Mouse (Mus musculus): Measurements from ENCODE around the gene Il17rd. TPM values are rescaled to one million over a fixed set of nuclear protein-coding genes. Genes with fewer than 3 reads are reported as not detected.

Il17rd gene
- polyA plus RNA-seq, 1 experiment, result not detected

DNA sequence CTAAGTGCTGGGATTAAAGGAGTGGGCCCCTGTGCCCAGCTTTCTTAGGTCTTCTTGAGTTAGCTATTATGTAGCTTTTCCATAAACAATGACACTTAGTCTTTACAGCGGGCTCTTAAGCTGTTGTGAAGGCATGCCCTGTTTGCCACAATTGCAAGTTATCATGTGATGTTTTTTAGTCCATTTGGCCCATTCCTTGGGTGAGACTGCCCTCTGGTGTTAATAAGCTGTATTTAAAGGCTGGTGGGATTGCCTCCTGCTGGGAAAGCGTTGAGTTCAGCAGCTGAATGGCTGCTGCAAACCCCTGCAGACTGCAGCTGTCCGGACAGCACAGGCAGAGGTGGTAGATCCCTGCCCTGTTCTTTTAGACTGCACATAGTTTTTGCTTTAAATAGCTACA, 58.0 kb downstream of the Il17rd start:
- 0 out of 2 replicates have a peak, but pooled peaks have one; percentile 29 for TF ChIP-seq CTCF (IDR thresholded peaks at IDR 0.05; ENCODE audit: insufficient read depth, low read depth, low read length)
- no peak for TF ChIP-seq POLR2A (IDR thresholded peaks at IDR 0.05; ENCODE audit: insufficient read depth, low read depth, low read length)
- WGBS, result 6% methylated on average over 3 of the region's 3 CpGs
- no peaks in the 10 kb centered on the region for H3K4me1 ChIP-seq (ENCODE audit: control insufficient read depth, insufficient read depth, low read length)
- H3K27ac ChIP-seq (ENCODE audit: insufficient read depth, low read depth, low read length), result no peak overlapping the region
- H3K4me3 ChIP-seq (ENCODE audit: insufficient read depth, low read depth, low read length), result no peak overlapping the region

DNA sequence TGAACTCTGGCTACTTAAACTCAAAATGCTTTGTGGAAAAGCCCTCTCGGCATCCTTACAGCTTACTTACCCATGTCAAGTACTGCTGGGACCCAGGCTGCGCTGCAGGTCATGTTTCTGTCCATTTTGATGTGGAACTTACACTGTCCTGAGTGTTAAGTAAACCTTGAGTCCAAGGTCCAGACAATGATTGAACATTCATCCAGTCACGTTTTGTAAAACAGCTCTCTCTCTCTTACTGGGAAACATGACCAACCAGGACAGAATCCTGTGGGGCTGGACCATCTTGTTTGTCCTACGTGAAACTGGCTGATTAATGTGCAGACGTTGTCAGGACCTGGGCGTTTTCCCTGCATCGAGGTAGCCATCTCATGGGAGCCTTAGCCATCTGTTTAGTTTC, 63.0 kb downstream of the Il17rd start:
- no peak overlapping the region for H3K27ac ChIP-seq (ENCODE audit: insufficient read depth, low read depth, low read length)
- no peak for TF ChIP-seq POLR2A (IDR thresholded peaks at IDR 0.05; ENCODE audit: insufficient read depth, low read depth, low read length)
- no peak for TF ChIP-seq CTCF (IDR thresholded peaks at IDR 0.05; ENCODE audit: insufficient read depth, low read depth, low read length)
- 86% methylated on average over 7 of the region's 7 CpGs for WGBS
- H3K4me1 ChIP-seq (ENCODE audit: control insufficient read depth, insufficient read depth, low read length), result peaks cover 3% of the 10 kb centered on the region; the same call in 1 of the 2 replicates
- no peak overlapping the region for H3K4me3 ChIP-seq (ENCODE audit: insufficient read depth, low read depth, low read length)

DNA sequence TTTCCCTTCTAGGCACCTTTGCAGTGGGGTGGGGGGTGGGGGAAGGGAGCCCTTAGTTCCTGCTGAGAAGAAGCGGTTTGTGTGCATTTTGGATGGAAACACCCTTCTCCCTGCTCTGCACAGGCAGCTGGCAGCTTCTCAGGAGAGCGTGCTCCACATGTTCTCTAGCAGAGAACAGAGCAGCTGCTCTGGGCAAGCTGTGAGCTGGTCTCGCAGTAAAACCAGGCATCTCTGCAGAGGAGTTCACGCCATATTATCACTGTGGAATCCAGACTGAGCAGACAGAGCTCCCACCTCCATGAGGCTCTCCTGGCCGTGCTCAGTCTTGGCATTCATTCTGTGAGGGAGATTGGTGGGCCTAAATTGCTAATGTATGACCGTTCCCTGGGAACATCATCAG, 64.0 kb downstream of the Il17rd start:
- Histone ChIP-seq H3K4me1 (ENCODE audit: control insufficient read depth, insufficient read depth, low read length) (peaks cover 3% of the 10 kb centered on the region; the same call in 1 of the 2 replicates), H3K27ac (ENCODE audit: insufficient read depth, low read depth, low read length) (no peak overlapping the region), H3K4me3 (ENCODE audit: insufficient read depth, low read depth, low read length) (no peak overlapping the region)
- TF ChIP-seq POLR2A (IDR thresholded peaks at IDR 0.05; ENCODE audit: insufficient read depth, low read depth, low read length), result no peak
- WGBS, result 61% methylated on average over 6 of the region's 6 CpGs

DNA sequence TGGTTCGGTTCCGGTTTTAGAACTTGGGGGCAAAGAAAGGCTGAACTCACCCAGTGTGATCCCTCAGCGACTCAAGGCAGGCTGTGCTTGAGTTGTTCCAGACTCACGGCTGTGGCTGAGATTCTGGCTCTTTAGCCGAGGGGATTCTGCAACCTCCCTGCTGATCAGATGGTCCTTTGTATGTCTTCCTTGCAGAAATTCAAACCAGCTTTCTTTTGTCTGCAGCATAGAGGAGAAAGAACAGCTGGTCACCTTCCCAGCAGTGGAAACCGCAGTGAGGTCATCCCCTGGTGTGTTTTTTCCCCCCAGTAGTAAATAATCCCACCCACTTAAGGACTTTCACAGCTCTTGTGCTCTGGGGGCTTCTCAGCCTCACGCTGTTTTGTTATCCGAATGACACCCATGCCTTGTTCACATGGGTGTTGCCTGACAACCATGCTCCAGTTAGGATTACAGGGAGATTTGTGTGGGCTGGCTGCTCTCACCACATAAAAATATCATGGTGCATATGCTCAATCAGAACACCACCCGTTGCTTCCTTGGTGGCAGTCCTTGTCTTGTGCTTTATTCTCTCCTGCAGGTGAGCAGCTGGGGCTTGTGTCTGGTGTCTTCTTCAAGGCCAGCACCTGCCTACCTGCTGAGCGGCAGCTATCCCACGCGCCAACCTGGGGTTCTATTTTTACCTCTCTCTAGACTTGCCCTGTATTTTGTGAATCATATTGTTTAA, 67.2 kb downstream of the Il17rd start:
- H3K27ac ChIP-seq (ENCODE audit: insufficient read depth, low read depth, low read length), result no peak overlapping the region
- peaks cover 3% of the 10 kb centered on the region; the same call in 1 of the 2 replicates for H3K4me1 ChIP-seq (ENCODE audit: control insufficient read depth, insufficient read depth, low read length)
- H3K4me3 ChIP-seq (ENCODE audit: insufficient read depth, low read depth, low read length), result no peak overlapping the region
- WGBS, result 51% methylated on average over 12 of the region's 12 CpGs
- TF ChIP-seq POLR2A (IDR thresholded peaks at IDR 0.05; ENCODE audit: insufficient read depth, low read depth, low read length), result no peak
- no peak for TF ChIP-seq CTCF (IDR thresholded peaks at IDR 0.05; ENCODE audit: insufficient read depth, low read depth, low read length)

DNA sequence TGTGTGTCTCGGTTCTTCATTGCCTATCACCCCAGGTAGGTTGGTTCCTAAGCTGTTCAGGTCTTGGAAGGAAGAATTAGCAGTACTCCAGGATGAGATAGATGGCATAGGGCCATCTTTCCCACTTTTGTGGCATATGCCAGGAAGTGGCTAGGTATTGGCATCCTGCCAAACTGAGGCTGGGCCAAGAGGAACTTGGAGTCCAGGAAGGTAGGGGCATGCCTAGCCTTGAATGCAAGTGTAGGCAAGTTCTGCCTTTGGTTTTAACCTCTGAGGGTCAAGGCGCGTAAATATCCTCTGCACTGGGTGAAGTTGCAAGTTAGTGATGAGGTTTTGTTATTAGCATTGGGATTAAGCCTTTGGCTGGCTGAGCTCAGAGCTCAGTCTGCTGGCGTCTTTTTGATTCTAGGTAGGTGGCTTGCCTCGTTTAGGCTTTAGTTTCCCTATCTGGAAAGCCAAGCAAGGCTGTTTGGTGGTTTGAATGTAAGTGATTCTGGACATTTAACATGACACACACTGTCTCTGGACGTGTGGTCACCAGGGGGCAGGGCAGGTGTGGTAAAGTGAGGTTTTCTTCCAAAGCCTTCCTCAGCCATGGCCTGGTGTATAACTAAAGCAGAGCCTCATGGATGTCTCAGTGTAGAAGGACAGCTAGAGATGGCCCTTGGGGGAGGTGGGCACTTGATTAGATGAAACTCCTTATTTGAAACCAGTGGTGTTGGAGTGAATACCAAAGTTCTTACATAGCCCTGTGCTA, 70.2 kb downstream of the Il17rd start:
- WGBS, result 77% methylated on average over 6 of the region's 6 CpGs
- Histone ChIP-seq H3K4me1 (ENCODE audit: control insufficient read depth, insufficient read depth, low read length) (peaks cover 3% of the 10 kb centered on the region; the same call in 1 of the 2 replicates), H3K27ac (ENCODE audit: insufficient read depth, low read depth, low read length) (no peak overlapping the region), H3K4me3 (ENCODE audit: insufficient read depth, low read depth, low read length) (no peak overlapping the region)
- no peak for TF ChIP-seq CTCF (IDR thresholded peaks at IDR 0.05; ENCODE audit: insufficient read depth, low read depth, low read length)
- no peak for TF ChIP-seq POLR2A (IDR thresholded peaks at IDR 0.05; ENCODE audit: insufficient read depth, low read depth, low read length)

DNA sequence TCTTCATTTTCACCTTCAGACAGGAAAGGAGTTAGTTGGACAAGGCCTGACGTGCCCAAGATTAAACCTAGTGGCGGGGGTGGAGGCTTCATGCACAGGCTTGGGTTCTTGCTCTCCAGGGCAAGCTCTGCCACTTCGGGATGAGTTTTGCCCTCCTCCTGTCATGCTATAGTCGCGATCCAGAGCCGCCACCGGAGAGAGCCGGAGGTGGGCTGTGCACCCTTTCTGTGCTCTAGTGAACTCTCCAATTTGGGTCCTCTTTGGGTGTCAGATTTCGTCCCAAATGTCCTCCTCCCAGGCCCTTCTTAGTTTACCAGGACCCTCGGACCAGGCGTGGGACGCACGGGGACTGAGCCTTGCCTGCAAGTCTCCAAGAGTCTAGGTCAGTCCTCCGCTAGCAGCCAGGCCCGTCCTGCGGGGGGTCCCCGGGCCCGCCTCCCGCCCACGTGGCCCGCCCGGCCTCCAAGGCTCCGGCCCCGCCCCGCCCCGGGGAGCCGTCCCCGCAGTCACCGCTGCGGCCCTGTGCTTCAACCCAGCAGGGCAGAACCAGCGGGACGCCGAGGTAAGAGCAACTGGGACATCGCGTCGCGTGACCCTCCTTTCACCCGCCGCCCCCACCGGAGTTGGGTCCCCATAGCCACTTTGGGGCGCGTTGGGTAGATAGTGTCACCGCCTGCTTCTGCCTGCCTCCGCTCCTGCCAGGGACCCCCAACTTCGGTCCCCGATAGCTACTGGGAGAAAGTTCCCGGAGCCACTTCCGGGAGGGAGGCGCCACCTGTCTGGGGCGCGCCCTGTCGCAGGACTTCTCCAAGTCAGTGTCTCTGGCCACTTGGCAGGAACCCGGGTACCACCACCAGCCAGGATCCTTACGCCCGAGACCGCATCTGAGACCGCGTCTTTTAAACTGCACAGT, 75.9 kb downstream of the Il17rd start, which contains the start of gene Arhgef3:
Gene Arhgef3, plus strand, starts transcription at position 538 of the 913 bp plus-strand sequence.
- TF ChIP-seq CTCF (IDR thresholded peaks at IDR 0.05; ENCODE audit: insufficient read depth, low read depth, low read length) (no peak), POLR2A (IDR thresholded peaks at IDR 0.05; ENCODE audit: insufficient read depth, low read depth, low read length) (no peak)
- 2% methylated on average over 58 of the region's 58 CpGs for WGBS
- peak within 1 kb of the TSS; percentile 50 for H3K4me3 ChIP-seq (ENCODE audit: insufficient read depth, low read depth, low read length)
- H3K27ac ChIP-seq (ENCODE audit: insufficient read depth, low read depth, low read length), result no peak within 1 kb of the TSS
- H3K4me1 ChIP-seq (ENCODE audit: control insufficient read depth, insufficient read depth, low read length), result peaks cover 12% of the 10 kb centered on the region

DNA sequence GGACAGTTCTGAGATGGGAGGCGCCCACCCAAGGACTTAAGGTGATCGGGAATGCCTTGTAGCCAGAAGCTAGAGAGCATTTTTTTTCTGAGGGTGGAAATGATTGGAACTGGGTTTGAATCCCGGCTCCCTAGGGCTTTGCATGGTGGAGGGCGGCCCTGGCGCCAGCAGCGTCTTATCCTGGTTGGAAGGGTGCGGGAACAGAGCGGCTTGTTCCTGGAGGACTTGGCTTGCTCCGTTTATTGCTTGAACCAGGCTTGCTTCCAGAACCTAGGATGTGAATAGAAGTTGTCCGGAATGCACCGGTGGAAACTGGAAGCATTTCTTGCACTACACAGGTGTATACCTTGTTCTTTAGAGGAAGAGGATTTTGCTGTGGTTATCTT, 76.5 kb downstream of the Il17rd start:
- TF ChIP-seq CTCF (IDR thresholded peaks at IDR 0.05; ENCODE audit: insufficient read depth, low read depth, low read length) (no peak), POLR2A (IDR thresholded peaks at IDR 0.05; ENCODE audit: insufficient read depth, low read depth, low read length) (no peak)
- Histone ChIP-seq H3K4me3 (ENCODE audit: insufficient read depth, low read depth, low read length) (peak overlapping the region; percentile 50), H3K27ac (ENCODE audit: insufficient read depth, low read depth, low read length) (no peak overlapping the region)

DNA sequence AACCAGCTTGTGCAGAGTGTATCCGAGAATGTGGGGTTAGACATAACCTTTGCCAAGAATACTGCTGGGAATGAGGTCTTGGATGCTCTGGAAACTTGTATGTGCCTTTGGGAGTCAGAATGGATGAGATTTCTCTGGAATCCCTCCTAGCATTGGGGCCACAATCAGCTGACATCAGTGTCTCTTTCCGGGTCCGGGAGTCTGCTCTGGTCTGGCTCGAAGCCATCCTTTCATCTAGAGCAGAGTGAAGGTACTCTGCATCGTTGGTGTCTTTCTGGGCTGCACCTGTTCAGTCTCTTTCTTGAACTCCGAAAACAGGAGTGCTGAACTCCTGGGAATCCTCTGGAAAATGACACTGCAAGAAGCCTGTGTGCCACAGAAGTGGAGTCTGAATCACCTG, 77.2 kb downstream of the Il17rd start:
- no peak for TF ChIP-seq POLR2A (IDR thresholded peaks at IDR 0.05; ENCODE audit: insufficient read depth, low read depth, low read length)
- TF ChIP-seq CTCF (IDR thresholded peaks at IDR 0.05; ENCODE audit: insufficient read depth, low read depth, low read length), result no peak
- no peak overlapping the region for H3K27ac ChIP-seq (ENCODE audit: insufficient read depth, low read depth, low read length)
- H3K4me1 ChIP-seq (ENCODE audit: control insufficient read depth, insufficient read depth, low read length), result peaks cover 12% of the 10 kb centered on the region
- no peak overlapping the region for H3K4me3 ChIP-seq (ENCODE audit: insufficient read depth, low read depth, low read length)
- WGBS, result 54% methylated on average over 6 of the region's 6 CpGs

More for the DNA sequence above, 76.5 kb downstream of the Il17rd start:
- H3K4me1 ChIP-seq (ENCODE audit: control insufficient read depth, insufficient read depth, low read length), result peaks cover 12% of the 10 kb centered on the region
- WGBS, result 21% methylated on average over 11 of the region's 11 CpGs

Measured in olfactory bulb, adult 2 months (tissue).